ENCODE assay signal across 24 mouse cellular contexts in genomic region chr1:173324961-173325360, GRCm38 (mm10). TPM values are rescaled to one million over a fixed set of nuclear protein-coding genes. Genes with fewer than 3 reads are reported as not detected.
"Had no signal": no experiment of that assay in that cellular context is flagged by ENCODE, and none has a peak within 500 bp of the region (broad histone marks: within the 10 kb centered on the region; RNA-seq: fewer than 3 reads in every experiment).

No protein-coding gene starts in this region.

- H3K9ac ChIP-seq: lung, embryonic 14.5 days; midbrain, embryonic 12.5 days; neural tube, embryonic 13.5 days; neural tube, embryonic 15.5 days had no signal

- ATAC-seq: midbrain, embryonic 16.5 days had no signal

- H3K4me2 ChIP-seq: lung, embryonic 14.5 days; midbrain, embryonic 12.5 days; neural tube, embryonic 13.5 days; neural tube, embryonic 15.5 days had no signal

- DNase-seq: lung, embryonic 14.5 days; lung, postnatal 10 days; lung, postnatal 4 days; midbrain, embryonic 14.5 days; retina, postnatal 1 day; right cerebral cortex, adult 18-20 months; right cerebral cortex, postnatal 25 days; right cerebral cortex, postnatal 4 days; spleen, adult 18-20 months; thymus, adult 18-20 months; thymus, postnatal 14 days; thymus, postnatal 36 days had no signal

- H3K36me3 ChIP-seq: midbrain, embryonic 10.5 days; midbrain, embryonic 12.5 days; neural tube, embryonic 13.5 days; neural tube, embryonic 15.5 days had no signal

- H3K4me3 ChIP-seq: midbrain, embryonic 10.5 days; midbrain, embryonic 12.5 days; myocyte; neural tube, embryonic 13.5 days; neural tube, embryonic 15.5 days had no signal

- H3K27ac ChIP-seq: midbrain, embryonic 10.5 days; midbrain, embryonic 12.5 days; neural tube, embryonic 13.5 days; neural tube, embryonic 15.5 days had no signal

- H3K27me3 ChIP-seq: midbrain, embryonic 12.5 days; neural tube, embryonic 13.5 days; neural tube, embryonic 15.5 days had no signal

- H3K9me3 ChIP-seq: midbrain, embryonic 10.5 days; midbrain, embryonic 12.5 days; neural tube, embryonic 13.5 days; neural tube, embryonic 15.5 days had no signal

RNA-seq across cellular contexts. Expression of gene Ackr1, which starts 8.6 kb away (rescaled TPM):
- polyA plus RNA-seq: myocyte had no signal

RNA-seq across cellular contexts. Expression of gene Mptx2, which starts 47.4 kb away (rescaled TPM):
- polyA plus RNA-seq: lung, embryonic 14.5 days; lung, embryonic 16.5 days; midbrain, embryonic 10.5 days; midbrain, embryonic 12.5 days; midbrain, embryonic 14.5 days; midbrain, embryonic 16.5 days; myocyte; neural tube, embryonic 11.5 days; neural tube, embryonic 13.5 days; neural tube, embryonic 15.5 days; stomach, embryonic 14.5 days; stomach, embryonic 16.5 days; thymus, postnatal 0 days had no signal

RNA-seq across cellular contexts. Expression of gene Olfr418, which starts 59.2 kb away (rescaled TPM):
- polyA plus RNA-seq: lung, embryonic 14.5 days; lung, embryonic 16.5 days; midbrain, embryonic 10.5 days; midbrain, embryonic 12.5 days; midbrain, embryonic 14.5 days; midbrain, embryonic 16.5 days; myocyte; neural tube, embryonic 11.5 days; neural tube, embryonic 13.5 days; neural tube, embryonic 15.5 days; small intestine, adult 2 months; stomach, embryonic 14.5 days; stomach, embryonic 16.5 days; thymus, postnatal 0 days had no signal
